Mouse (Mus musculus) layer of hippocampus, adult 2 months (tissue): ENCODE results near the gene Slc8b1. TPM values are rescaled to one million over a fixed set of nuclear protein-coding genes. Genes with fewer than 3 reads are reported as not detected.
A peak's percentile ranks its signal among the peaks of the same experiment; 100 is the strongest.

Experiments used
- DNase-seq, 2 experiments: peaks; one replicate each; pipeline ENCODE4 v3.0.0; 2022; ENCODE audit warnings: low spot score in 2 of 2
- H3K27ac ChIP-seq: fragments of 200-600 bp; 2 replicates; pipeline ENCODE4 v1.8.1; 2022
- H3K4me3 ChIP-seq: fragments of 200-600 bp; 2 replicates; pipeline ENCODE4 v1.8.1; 2022; ENCODE audit warnings: mild to moderate bottlenecking
- CTCF ChIP-seq: fragments of 200-600 bp; conservative IDR thresholded peaks from 2 replicates; pipeline ENCODE4 v1.8.1; 2022; ENCODE audit warnings: antibody characterized with exemption, mild to moderate bottlenecking, moderate library complexity
- total RNA-seq, 2 experiments: library from RNA; stranded (reverse); gene quantifications; 2 replicates each; pipeline ENCODE4 v1.2.3; 2021

Gene Slc8b1
- total RNA-seq, 2 experiments from 2014 or later: 8.7 to 12.1 TPM

DNA sequence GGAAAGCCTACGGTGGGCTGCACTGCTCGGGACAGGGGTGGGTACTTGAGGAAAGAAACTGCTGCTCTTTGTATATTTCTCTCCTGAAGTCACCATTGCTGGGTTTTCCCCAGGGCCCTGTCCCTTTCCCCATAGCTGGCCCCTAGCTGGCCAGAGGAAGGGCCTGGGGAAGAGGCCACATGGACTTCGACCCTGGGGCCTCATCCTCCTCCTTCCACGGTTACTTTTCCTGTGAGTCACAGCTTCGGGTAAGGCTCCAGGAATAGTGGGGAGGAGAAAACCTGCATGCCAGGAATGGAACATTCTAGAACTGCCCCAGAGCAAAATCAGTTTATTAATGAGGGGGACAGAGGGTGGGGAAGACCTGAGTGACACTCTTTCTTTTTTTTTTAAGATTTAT is 39.2 kb downstream of the Slc8b1 start:
- H3K4me3 ChIP-seq: no peak overlapping the region
- DNase-seq: no peak
- no peak overlapping the region for H3K27ac ChIP-seq
- no peak for TF ChIP-seq CTCF

DNA sequence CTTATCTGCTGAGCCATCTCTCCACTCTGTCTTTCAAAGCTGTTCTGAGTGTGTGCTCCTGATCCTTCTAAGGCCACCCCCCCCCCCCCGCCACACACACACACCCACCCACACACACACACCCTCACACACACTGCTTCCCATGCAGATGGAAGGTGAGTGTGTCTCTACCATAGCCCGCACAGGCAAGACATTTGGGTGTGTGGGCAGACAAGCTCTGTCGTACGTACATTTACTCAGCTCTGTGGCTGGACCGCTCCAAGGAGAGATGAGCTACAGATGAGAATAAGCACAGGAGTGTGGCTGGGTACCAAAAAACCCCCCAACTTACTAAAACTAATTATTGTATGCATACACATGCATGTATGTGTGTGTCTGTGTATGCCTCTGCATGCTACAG is 39.7 kb downstream of the Slc8b1 start:
- Histone ChIP-seq H3K27ac (no peak overlapping the region), H3K4me3 (no peak overlapping the region)
- no peak for TF ChIP-seq CTCF
- peak in 1 of 2 experiments; percentile 53 for DNase-seq

DNA sequence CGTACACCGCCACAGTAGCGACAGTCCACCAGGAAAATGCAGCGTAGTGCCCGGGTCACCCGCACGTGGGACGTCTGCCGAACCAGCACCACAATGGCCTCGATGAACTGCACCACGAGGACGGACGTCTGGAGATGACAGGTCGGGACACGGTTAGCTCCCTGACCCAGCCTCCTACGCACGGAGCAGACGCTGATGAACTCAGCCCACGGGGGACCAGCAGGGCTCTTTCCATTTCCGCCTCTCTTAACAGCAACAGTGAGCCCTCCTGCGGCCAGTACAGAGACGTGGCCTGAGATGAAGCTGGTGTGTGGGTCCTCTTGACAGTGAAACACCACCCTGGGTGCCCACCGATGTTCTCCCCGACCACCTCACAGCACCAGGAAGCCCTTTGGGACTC is 44.9 kb downstream of the Slc8b1 start:
- no peak for TF ChIP-seq CTCF
- DNase-seq: no peak
- H3K27ac ChIP-seq: no peak overlapping the region
- H3K4me3 ChIP-seq: no peak overlapping the region

DNA sequence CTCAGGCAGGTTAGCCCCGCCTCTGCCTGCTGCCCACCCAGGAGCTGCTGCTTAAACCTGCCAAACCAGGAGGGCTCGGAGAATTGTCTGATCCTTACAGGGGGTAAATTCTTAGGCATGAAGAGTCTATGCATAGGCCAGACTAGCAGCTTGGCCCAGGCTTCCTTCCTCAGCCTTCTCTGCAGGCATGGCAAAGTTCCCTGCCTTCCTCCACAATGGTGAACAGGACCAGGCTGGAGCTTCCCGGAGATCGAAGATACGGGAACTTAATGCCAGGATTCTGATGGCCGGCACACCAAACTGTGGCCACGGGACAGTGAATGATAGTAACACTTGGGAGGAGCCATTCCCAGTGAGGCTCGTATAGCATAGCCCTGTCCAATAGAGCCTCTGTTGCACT is 47.1 kb downstream of the Slc8b1 start:
- no peak overlapping the region for H3K4me3 ChIP-seq
- TF ChIP-seq CTCF: no peak
- no peak for DNase-seq
- H3K27ac ChIP-seq: peak overlapping the region; percentile 39; the same call in 1 of the 2 replicates

DNA sequence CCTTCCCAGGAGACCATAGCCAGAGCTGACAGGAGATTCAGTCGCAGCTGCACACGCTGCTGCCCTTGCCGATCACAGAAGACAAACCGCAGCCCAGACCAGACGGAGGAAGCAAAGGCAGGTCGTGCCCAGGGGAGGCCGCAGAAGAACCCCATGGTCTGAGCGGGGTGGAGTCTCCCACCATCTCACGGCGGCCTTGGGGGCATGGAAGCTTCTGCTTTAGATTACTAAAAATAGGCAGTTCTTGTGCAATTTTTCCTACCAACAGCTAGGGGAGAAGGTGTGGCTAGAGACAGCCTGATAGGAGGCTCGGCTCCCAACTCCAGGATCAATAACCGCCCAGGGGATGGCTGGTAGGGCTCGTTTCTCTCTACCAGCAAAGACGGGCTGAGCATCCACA is 47.8 kb downstream of the Slc8b1 start:
- TF ChIP-seq CTCF: no peak
- no peak for DNase-seq
- H3K4me3 ChIP-seq: no peak overlapping the region
- H3K27ac ChIP-seq: peak overlapping the region; percentile 39; the same call in 1 of the 2 replicates

DNA sequence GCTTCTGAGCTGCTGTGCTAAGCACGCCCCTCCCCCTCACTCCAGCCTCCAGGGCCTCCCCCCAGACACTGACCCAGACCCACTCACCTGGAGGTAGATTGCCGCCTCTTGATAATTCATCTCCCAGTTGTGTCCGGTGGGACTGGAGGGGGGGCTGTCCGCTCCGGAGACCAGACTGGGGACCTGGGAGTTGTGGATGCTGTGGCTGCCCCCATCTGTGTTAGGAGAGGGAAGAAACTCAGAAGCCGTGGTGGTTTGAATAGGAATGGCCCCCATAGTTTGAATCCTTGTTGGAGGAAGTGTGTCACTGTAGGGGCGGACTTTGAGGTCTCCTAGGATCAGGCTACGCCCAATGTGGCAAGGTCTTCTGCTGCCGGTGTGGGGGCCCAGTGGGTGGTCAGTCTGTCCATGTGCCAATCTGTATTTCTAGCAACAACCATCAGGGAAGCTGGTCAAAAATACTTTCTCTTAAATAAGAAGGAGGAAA is 49.2 kb downstream of the Slc8b1 start:
- peak overlapping the region; percentile 74 for H3K27ac ChIP-seq
- no peak for TF ChIP-seq CTCF
- no peak overlapping the region for H3K4me3 ChIP-seq
- DNase-seq: no peak

DNA sequence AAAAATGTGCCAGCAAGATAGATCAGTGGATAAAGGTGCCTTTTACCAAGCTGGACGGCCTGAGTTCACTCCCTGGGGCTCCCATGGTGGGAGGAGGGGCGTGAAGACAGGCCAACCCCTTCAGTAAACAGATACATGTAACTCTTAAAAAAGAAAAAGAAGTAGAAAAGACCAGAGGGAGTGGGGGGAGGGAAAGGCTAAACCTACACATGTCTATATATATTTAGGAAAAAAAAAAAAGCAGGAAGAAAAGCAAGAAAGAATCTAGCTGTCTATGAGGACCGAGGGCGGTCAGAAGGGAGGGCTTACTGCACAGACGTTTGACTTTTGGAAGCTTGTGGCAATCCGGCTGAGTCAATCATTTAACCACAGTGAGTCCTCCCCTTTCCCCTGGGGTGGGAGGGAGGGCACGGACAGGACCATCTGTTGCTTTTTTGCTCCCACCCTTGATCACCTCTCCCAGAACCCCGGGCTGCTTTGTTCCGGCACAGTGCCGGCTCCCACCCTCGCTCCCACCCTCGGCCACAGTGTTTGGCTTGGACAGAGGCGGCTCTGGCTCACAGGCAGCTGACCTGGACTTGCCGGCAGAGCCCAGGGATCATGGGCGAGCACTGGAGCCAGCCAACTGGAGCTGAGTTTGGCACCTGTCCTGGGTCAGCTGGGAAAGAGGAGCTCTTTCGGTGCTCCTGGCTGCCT is 49.8 kb downstream of the Slc8b1 start:
- 0 out of 2 replicates have a peak overlapping the region, but pooled peaks have one; percentile 9 for H3K4me3 ChIP-seq
- peak in 1 of 2 experiments; percentile 65 for DNase-seq
- peak overlapping the region; percentile 74 for H3K27ac ChIP-seq
- TF ChIP-seq CTCF: no peak

DNA sequence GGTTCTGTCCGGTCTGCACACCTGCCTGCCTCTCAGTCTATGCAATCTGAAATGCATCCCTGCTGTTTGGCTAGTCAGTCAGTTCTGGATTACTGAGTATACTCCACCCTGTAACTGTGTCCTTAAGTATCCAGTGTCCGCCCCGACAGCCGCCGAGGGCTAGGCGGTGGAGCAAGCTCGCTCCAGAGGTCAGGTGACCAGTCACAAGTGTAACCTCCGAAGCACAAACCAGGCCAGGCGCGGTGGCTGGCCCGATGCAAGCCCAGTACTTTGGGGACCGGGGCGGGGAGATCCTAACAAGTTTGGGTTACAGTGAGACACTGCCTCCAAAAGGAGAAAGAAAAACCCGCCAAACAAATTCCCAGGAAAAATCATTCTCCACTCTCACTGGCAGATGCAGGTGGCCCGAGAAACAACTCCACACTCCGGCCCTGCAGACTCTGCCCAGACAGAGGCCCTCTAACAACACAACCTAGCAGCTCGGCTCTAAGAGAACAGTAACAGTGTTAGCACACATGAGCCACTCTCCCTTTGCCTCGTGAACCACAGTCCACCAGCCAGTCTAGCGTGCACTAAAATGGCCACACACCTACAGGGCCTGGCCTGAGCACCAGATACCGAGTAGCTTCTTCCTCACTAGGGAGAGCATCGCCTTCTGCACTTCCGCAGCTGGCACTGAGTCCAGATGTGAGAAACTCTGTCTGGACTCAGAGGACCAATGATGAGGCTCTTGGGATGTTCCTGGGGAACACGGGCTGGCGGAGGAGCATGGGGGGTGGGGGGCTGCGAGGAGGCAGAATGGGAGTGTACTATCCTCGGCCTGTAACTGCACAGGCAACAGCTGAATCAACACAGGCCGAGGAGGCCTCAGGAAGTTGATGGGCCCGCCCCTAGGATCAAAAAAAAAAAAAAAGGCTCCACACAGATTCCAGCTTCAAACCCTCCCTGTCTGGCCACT is 52.3 kb downstream of the Slc8b1 start:
- DNase-seq: no peak
- Histone ChIP-seq H3K4me3 (no peak overlapping the region), H3K27ac (peak overlapping the region; percentile 82)
- no peak for TF ChIP-seq CTCF

DNA sequence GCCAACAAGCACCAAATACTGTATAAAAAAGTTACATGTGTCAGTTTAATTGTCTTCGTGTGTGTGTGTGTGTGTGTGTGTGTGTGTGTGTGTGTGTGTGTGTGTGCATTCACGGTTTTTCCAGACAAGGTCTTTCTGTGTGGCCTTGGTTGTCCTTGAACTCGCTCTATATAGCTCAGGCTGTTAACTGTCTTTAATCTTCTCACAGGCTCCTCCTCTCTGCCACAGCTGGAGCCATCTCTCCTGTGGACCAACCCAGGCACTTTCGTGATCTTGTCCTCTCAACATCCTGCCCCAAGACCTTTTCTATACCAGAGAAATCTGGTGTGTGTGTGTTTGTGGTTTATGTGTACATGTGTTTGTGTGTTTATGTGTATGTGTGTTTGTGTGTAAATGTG is 52.9 kb downstream of the Slc8b1 start:
- Histone ChIP-seq H3K4me3 (no peak overlapping the region), H3K27ac (no peak overlapping the region)
- DNase-seq: no peak
- TF ChIP-seq CTCF: no peak

DNA sequence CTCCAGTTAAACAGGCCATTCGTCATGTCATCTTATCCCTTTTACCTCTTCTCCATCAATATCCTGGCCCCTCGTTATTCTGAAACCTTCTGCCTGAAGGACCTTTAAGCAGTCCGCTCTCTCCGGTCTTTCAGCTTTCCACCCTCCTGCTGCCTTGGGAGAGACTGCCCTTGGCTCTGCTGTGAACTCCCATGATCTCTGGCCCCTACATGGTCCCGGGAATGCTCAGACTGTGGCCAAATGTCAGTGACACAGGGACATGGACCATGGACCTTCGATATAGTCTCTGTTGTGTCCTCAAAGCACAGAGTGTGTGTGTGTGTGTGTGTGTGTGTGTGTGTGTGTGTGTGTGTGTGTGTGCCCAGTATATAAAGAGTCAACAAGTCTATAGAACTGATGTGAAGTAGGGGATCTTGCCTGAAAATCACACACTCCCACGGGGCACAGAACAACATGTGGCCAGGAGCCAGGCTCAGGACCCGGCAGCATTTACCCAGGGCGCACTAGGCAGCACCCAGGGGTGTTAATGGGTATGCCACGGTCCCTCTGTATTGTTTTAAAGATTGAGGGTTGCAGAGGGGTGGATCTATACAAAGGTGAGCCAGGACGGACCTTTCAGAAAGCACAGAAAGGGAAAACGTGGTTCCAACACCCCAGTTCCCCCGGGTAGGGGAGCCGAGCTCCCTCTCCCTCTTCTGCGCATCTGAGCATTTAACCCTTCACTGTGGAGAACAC is 54.4 kb downstream of the Slc8b1 start:
- H3K27ac ChIP-seq: peak overlapping the region; percentile 85
- no peak overlapping the region for H3K4me3 ChIP-seq
- no peak for TF ChIP-seq CTCF
- no peak for DNase-seq

DNA sequence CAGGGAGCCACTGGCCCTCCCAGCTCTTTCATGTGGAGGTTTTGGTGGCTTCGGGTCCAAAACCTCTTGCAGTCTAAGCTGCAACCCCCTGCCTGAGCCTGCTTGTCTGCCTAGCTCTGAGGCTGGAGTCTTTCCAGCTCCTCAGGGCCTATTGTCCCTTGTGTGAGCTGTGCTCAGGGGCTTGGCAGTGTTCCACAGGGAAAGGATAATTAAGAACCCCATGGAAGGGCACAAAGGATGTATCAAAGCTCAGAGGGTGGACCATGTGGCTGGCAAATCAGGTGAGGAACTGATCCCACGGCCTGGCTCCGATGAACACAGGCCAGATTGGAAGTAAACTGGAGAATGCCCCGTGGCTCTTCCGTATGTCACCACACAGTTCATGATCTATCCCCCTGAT is 55.1 kb downstream of the Slc8b1 start:
- DNase-seq: peak in 1 of 2 experiments; percentile 43

DNA sequence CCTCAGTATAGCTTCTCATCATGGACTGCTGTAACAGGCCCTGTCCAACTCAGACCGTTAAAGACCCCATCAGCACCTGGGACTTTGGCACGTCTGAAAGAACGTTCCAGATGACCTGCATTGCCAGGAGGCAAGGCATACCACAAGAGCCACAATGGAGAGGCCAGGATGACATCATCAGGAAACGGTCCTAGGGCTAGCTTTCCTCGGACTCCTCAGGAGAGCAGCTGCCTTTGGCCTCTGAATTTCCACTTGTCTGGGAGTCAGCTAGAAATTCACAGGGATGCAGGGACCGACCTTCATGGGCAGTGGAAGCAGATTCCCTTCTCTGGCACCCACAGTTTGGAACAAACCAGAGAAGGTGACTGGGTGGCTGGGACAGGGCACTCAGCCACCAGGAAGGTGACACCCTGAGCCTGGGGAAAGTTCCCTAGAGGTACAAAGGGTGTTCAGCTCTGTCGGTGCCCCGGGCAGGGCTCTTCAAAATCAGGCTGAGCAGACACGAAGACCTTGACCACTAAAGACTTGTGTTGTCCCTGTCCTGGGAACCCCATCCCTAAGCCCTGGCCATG is 55.8 kb downstream of the Slc8b1 start:
- DNase-seq: no peak
- Histone ChIP-seq H3K4me3 (no peak overlapping the region), H3K27ac (peak overlapping the region; percentile 85)
- TF ChIP-seq CTCF: no peak

More for the DNA sequence above, 55.1 kb downstream of the Slc8b1 start:
- Histone ChIP-seq H3K4me3 (no peak overlapping the region), H3K27ac (peak overlapping the region; percentile 85)
- TF ChIP-seq CTCF: no peak
